Mouse (Mus musculus) hindbrain, embryonic 11.5 days (tissue): ENCODE measurements around the gene Tbc1d2. TPM values are rescaled to one million over a fixed set of nuclear protein-coding genes. Genes with fewer than 3 reads are reported as not detected.

Experiments
- ATAC-seq: fragments of 200-750 bp; cut with Nextera tagmentation; 2 replicates; pipeline ENCODE4 v1.8.0; 2017; ENCODE audit warnings: mild to moderate bottlenecking, moderate TSS enrichment, moderate library complexity; ENCODE audit not compliant: low FRiP score
- DNase-seq: peaks from one replicate; pipeline ENCODE4 v3.0.0-alpha.2; 2015; ENCODE audit warnings: low spot score
- H3K27ac ChIP-seq: fragments of 300-500 bp; sonication (generic); 2 replicates; pipeline ENCODE4 v1.5.1; 2014; ENCODE audit warnings: mild to moderate bottlenecking, low read depth, low read length
- H3K27me3 ChIP-seq: fragments of 300-500 bp; sonication (generic); 2 replicates; pipeline ENCODE4 v1.6.1; 2014; ENCODE audit warnings: mild to moderate bottlenecking, low read length, moderate library complexity, mixed read lengths; ENCODE audit not compliant: control insufficient read depth, insufficient read depth
- H3K36me3 ChIP-seq: fragments of 300-500 bp; sonication (generic); 2 replicates; pipeline ENCODE4 v1.6.1; 2014; ENCODE audit warnings: mild to moderate bottlenecking, low read length, moderate library complexity, mixed read lengths; ENCODE audit not compliant: control insufficient read depth, insufficient read depth
- H3K4me1 ChIP-seq: fragments of 300-500 bp; sonication (generic); replicated peaks from 2 replicates; pipeline ENCODE4 v1.6.1; 2014; ENCODE audit warnings: low read length, mixed read lengths; ENCODE audit not compliant: control insufficient read depth, insufficient read depth
- H3K4me2 ChIP-seq: fragments of 300-500 bp; sonication (generic); replicated peaks from 2 replicates; pipeline ENCODE4 v1.6.1; 2014; ENCODE audit warnings: mild to moderate bottlenecking, low read depth, low read length
- H3K4me3 ChIP-seq: fragments of 300-500 bp; sonication (generic); 2 replicates; pipeline ENCODE4 v1.5.1; 2014; ENCODE audit warnings: low read depth, low read length
- H3K9ac ChIP-seq: fragments of 300-500 bp; sonication (generic); 2 replicates; pipeline ENCODE4 v1.6.1; 2014; ENCODE audit warnings: low read depth, low read length
- H3K9me3 ChIP-seq: fragments of 300-500 bp; sonication (generic); 2 replicates; pipeline ENCODE4 v1.6.1; 2016; ENCODE audit warnings: low read length; ENCODE audit not compliant: control insufficient read depth
- WGBS: fragments of 180-500 bp; shearing (Covaris S2); extraction: QIAGEN DNeasy Blood & Tissue Kit; methylation state at CpG from one replicate; pipeline ENCODE4 v1.1.7; 2014; 5-methylcytosine and 5-hydroxymethylcytosine counted together
- polyA plus RNA-seq: library from polyadenylated mRNA; unstranded; fragments of >200 nt; fragmentation: Nextera tagmentation; extraction: Ambion mirVana; gene quantifications from 2 replicates; pipeline ENCODE4 v1.2.1, GENCODE M21; 2014

Gene Tbc1d2
- polyA plus RNA-seq, 1 experiment from 2014 or later: 1.0 TPM

- Histone ChIP-seq H3K4me3 (no peak overlapping the region), H3K36me3 (no peaks in the 10 kb centered on the region), H3K27ac (no peak overlapping the region), H3K9me3 (no peaks in the 10 kb centered on the region), H3K9ac (no peak overlapping the region), H3K4me1 (no peaks in the 10 kb centered on the region), H3K4me2 (no peak overlapping the region), H3K27me3 (no peaks in the 10 kb centered on the region)
- DNase-seq (no peak), ATAC-seq (no peak)
- 83% methylated on average over 11 of the region's 11 CpGs for WGBS
Measured at GRCm38 (mm10) chr4:46675272-46675785, 25.3 kb upstream of the Tbc1d2 start.

GRCm38 (mm10) chr4:46668620-46669019 lies 18.6 kb upstream of the Tbc1d2 start:
- no peak for DNase-seq

DNA sequence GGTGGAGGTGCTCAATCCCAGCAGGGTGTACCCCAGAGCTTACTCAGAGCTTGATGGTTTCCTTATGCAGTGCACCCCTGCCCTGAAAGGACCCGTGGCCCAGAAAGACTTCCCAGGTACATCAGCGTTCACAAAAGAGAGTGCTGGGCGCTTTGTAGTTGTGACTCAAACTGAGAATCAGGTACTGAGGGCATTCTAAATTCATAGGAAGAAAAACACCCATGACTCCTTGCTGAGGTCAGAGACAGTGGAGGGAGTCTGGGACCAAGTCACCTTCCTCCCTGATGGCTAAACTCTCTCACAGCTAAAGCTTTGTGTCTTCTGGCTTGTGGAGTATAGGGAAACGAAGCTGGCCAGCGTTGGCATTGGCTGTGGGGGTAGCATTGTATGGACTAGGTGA lies 16.4 kb upstream of the Tbc1d2 start:
- H3K27me3 ChIP-seq: no peaks in the 10 kb centered on the region
- no peak for ATAC-seq
- no peaks in the 10 kb centered on the region for H3K36me3 ChIP-seq
- no peak overlapping the region for H3K4me3 ChIP-seq
- no peak for DNase-seq
- no peak overlapping the region for H3K4me2 ChIP-seq
- H3K4me1 ChIP-seq: peaks cover 6% of the 10 kb centered on the region
- 60% methylated on average over 5 of the region's 5 CpGs for WGBS
- H3K9ac ChIP-seq: no peak overlapping the region
- no peak overlapping the region for H3K27ac ChIP-seq
- H3K9me3 ChIP-seq: no peaks in the 10 kb centered on the region

More at GRCm38 (mm10) chr4:46668620-46669019, 18.6 kb upstream of the Tbc1d2 start:
- Histone ChIP-seq H3K27me3 (no peaks in the 10 kb centered on the region), H3K27ac (no peak overlapping the region), H3K4me1 (peaks cover 3% of the 10 kb centered on the region; the same call in 1 of the 2 replicates), H3K9ac (no peak overlapping the region), H3K4me2 (no peak overlapping the region), H3K9me3 (no peaks in the 10 kb centered on the region), H3K4me3 (no peak overlapping the region), H3K36me3 (no peaks in the 10 kb centered on the region)
- 84% methylated on average over 11 of the region's 11 CpGs for WGBS
- no peak for ATAC-seq

DNA sequence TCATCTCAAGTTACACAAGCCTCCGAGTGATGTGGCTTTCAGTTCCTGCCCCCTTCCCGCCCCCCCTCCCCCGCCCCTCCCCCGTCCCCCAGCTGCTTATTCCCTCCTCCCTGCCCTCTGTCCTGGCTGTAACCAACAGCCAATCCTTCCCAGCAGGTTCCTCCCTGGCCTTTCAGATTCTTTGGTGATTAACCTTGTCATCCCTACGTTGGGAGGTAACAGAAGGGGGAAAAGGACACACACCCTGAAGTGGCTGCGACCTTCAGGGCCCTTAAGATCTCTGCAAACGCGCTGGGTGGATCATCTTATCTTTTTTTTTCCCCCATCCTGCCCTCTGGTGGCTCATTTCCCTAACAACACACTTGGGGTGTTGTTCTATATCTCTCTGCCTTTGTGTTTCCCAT lies 15.4 kb upstream of the Tbc1d2 start:
- no peak overlapping the region for H3K27ac ChIP-seq
- H3K4me3 ChIP-seq: no peak overlapping the region
- DNase-seq (peak; percentile 68), ATAC-seq (no peak)
- no peak overlapping the region for H3K4me2 ChIP-seq
- H3K9ac ChIP-seq: no peak overlapping the region
- H3K9me3 ChIP-seq: no peaks in the 10 kb centered on the region
- WGBS: 0% methylated on average over 6 of the region's 8 CpGs
- H3K4me1 ChIP-seq: peaks cover 6% of the 10 kb centered on the region
- no peaks in the 10 kb centered on the region for H3K27me3 ChIP-seq
- H3K36me3 ChIP-seq: no peaks in the 10 kb centered on the region

GRCm38 (mm10) chr4:46664123-46665009 lies 14.4 kb upstream of the Tbc1d2 start:
- peak; percentile 90 for ATAC-seq
- peak; percentile 80 for DNase-seq
- peaks cover 6% of the 10 kb centered on the region for H3K4me1 ChIP-seq
- H3K27ac ChIP-seq: peak overlapping the region; percentile 88
- no peaks in the 10 kb centered on the region for H3K36me3 ChIP-seq
- H3K9ac ChIP-seq: peak overlapping the region; percentile 67
- peak overlapping the region; percentile 63 for H3K4me2 ChIP-seq
- H3K9me3 ChIP-seq: no peaks in the 10 kb centered on the region
- WGBS: 2% methylated on average over 34 of the region's 34 CpGs
- H3K27me3 ChIP-seq: no peaks in the 10 kb centered on the region
- peak overlapping the region; percentile 32 for H3K4me3 ChIP-seq

GRCm38 (mm10) chr4:46661433-46661832 lies 11.4 kb upstream of the Tbc1d2 start:
- Histone ChIP-seq H3K4me1 (peaks cover 6% of the 10 kb centered on the region), H3K27ac (no peak overlapping the region), H3K9ac (no peak overlapping the region), H3K9me3 (no peaks in the 10 kb centered on the region), H3K4me3 (no peak overlapping the region), H3K4me2 (no peak overlapping the region), H3K27me3 (no peaks in the 10 kb centered on the region), H3K36me3 (no peaks in the 10 kb centered on the region)
- DNase-seq (no peak), ATAC-seq (no peak)
- 81% methylated on average over 9 of the region's 9 CpGs for WGBS

- H3K4me2 ChIP-seq: no peak overlapping the region
- H3K36me3 ChIP-seq: no peaks in the 10 kb centered on the region
- H3K9ac ChIP-seq: no peak overlapping the region
- DNase-seq (no peak), ATAC-seq (no peak)
- no peaks in the 10 kb centered on the region for H3K9me3 ChIP-seq
- H3K27ac ChIP-seq: no peak overlapping the region
- no peaks in the 10 kb centered on the region for H3K27me3 ChIP-seq
- WGBS: 73% methylated on average over 5 of the region's 5 CpGs
- H3K4me3 ChIP-seq: no peak overlapping the region
- peaks cover 3% of the 10 kb centered on the region; the same call in 1 of the 2 replicates for H3K4me1 ChIP-seq
Measured at GRCm38 (mm10) chr4:46658946-46659345, 8.9 kb upstream of the Tbc1d2 start.

- DNase-seq (peak; percentile 86), ATAC-seq (no peak)
- H3K9ac ChIP-seq: no peak overlapping the region
- H3K4me1 ChIP-seq: no peaks in the 10 kb centered on the region
- 13% methylated on average over 5 of the region's 5 CpGs for WGBS
- no peak overlapping the region for H3K27ac ChIP-seq
- H3K9me3 ChIP-seq: no peaks in the 10 kb centered on the region
- no peak overlapping the region for H3K4me2 ChIP-seq
- no peak overlapping the region for H3K4me3 ChIP-seq
- no peaks in the 10 kb centered on the region for H3K27me3 ChIP-seq
- H3K36me3 ChIP-seq: no peaks in the 10 kb centered on the region
Measured at GRCm38 (mm10) chr4:46657116-46657515, 7.1 kb upstream of the Tbc1d2 start.

- no peak for ATAC-seq
- H3K4me3 ChIP-seq: no peak overlapping the region
- no peak for DNase-seq
- H3K9ac ChIP-seq: no peak overlapping the region
- no peaks in the 10 kb centered on the region for H3K9me3 ChIP-seq
- no peak overlapping the region for H3K27ac ChIP-seq
- no peak overlapping the region for H3K4me2 ChIP-seq
- no peaks in the 10 kb centered on the region for H3K4me1 ChIP-seq
- H3K36me3 ChIP-seq: no peaks in the 10 kb centered on the region
- H3K27me3 ChIP-seq: peaks cover 2% of the 10 kb centered on the region; the same call in 1 of the 2 replicates
- 78% methylated on average over 2 of the region's 2 CpGs for WGBS
Measured at GRCm38 (mm10) chr4:46655956-46656355, 5.9 kb upstream of the Tbc1d2 start.
